Mouse (Mus musculus) bone marrow macrophage, adult 2 months (primary cell): Measurements from ENCODE around the gene Nr1h5.

ENCODE experiments used
- CTCF ChIP-seq: IDR thresholded peaks from 2 replicates; pipeline ENCODE4 v1.5.1; 2012; ENCODE audit warnings: low read depth, mild to moderate bottlenecking, low read length, moderate library complexity
- POLR2A ChIP-seq: IDR thresholded peaks from 2 replicates; pipeline ENCODE4 v1.6.1; 2012; ENCODE audit warnings: mild to moderate bottlenecking, low read depth, low read length, borderline replicate concordance

GRCm38 (mm10) chr3:102995233-102995604 is 31.3 kb upstream of the Nr1h5 start:
- TF ChIP-seq CTCF (no peak), POLR2A (no peak)
